Mouse (Mus musculus) layer of hippocampus, postnatal 10 days (tissue): ENCODE measurements at regions not wholly inside any gene's neighbourhood (a gene's known extent, or its start where the extent isn't known, plus 50 kb on each side); places are given as distances from the start of the nearest gene placed in this dataset.

Experiments
- DNase-seq, 2 experiments: peaks; one replicate each; pipeline ENCODE4 v3.0.0; 2021; ENCODE audit warnings: low spot score in 2 of 2

GRCm38 (mm10) chr6:112223325-112223724 is 50.2 kb upstream of the Lmcd1 start:
- no peak for DNase-seq
